Mouse (Mus musculus): ENCODE results near the gene Mecr.

The Mecr gene

DNA sequence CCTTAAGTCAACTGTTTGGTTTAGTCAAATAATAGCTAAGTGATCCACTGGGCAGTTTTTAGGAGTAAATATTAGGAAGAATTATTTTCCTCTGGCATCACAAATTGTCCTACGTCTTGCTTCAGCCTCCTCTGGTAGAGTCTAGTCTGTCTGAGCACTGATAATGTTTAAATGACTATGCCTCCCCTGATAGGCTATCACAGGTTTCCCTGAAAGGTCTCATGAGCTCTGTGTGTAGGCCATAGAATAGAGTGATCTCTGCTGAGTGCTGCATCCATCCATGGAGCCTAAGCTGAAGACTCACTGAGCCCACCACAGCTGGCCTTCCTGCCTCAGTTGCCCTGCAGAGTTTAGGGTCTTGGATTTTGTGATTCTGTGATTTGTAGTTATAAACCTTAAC lies 45.3 kb downstream of the Mecr start:
- 84% methylated on average over 1 of the region's 1 CpGs for WGBS

DNA sequence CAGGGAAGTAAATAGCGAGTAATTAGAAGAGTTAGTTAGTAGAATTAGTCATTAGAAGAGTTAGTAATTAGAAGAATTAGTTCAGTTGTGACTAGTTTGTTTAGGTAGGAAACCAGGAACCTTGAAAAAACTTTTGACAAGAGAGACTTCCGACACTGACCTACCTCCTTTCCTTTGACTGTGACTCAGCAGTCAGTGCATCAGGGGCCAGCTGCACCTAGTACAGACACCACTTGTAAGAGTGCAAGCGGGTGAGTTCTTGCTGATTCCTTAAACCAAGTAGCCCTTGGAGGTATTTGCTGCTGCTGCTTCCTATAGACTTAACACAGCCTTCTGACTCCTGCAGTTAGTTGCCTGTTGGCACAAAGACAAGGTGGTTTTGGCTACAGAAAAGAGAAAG lies 47.4 kb downstream of the Mecr start:
- 83% methylated on average over 3 of the region's 3 CpGs for WGBS

DNA sequence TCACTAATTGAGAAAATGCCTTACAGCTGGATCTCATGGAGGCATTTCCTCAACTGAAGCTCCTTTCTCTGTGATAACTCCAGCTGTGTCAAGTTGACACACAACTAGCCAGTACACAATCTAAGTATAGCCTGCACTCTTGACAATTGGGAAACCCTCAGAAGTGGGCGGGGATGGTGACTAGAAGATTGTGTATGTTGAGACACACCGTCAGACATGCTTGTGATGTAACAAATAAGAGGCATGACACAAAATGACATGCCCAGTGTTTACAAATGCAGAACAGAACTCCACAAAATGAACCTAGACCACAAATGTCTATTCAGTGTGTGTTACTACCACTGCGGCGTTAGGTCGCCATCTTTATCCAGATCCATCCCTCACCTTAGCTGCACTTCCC lies 53.8 kb downstream of the Mecr start:
- WGBS = 89% methylated on average over 5 of the region's 5 CpGs

DNA sequence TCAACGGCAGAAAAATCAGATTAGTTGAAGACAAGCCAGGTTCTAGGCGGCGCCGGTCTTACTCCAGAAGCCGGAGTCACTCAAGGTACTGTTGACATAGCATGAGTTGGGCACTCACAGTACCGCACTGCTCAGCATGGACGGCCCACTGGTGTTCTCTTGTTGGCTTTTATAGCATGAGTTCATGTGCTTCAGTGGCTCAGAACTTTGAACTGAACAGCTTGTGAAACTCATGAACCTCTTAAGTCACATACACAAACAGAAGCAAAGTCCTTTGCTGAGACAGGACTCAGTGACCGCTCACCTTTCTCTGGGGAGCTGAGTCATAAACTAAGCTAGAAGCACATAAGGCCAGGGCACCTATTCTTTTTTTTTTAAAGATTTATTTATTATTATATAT lies 54.5 kb downstream of the Mecr start:
- WGBS = 94% methylated on average over 8 of the region's 8 CpGs

DNA sequence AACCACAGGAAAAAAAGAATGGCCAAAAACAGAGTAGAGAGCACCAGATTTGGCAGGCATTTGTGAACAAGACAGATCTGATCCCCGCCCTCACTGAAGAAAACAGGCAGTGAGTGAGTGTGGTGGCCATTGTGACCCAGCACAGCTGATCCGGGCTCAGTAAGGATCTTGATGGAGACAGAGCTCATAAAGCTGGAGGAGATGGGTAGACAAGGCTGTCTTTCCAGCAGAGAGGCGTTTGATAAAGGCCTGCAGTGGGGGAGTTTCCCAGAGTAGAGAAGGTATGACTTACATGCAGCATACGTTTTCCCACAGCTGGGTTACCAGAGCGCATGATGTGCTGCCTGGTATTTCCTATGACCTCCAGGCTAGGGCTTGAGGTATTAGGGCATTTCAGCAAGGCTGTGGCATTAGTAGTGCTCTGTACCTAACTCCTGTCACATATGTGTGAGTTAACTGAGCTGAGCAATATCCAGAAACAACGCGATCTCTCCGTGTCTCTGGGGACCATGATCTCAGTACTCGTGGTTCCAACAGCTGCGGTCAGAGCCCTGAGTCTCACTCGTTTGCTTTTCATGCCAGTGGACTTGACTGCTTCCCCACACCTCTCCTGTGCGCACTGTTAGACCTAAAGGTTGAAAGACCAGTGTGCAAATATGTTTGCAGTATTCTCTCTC lies 55.4 kb downstream of the Mecr start:
- 86% methylated on average over 12 of the region's 12 CpGs for WGBS

DNA sequence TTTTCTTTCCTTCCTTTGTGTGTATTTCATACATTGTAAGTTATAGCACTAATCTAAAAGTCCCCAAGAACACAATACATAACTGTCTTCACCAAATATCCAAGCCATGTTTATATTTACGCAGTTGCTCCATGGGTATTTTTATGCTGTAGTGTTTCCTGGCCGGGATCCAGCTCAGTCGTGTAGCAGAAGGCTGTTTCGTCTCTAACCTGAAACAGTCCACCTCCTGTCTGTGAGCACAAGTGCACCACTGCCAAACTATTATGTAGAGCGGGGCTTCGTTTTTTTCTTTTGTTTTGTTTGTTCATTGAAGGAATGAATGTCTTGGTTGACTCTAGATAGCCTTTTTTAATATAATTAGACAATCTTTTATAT lies 55.9 kb downstream of the Mecr start:
- 48% methylated on average over 6 of the region's 6 CpGs for WGBS

DNA sequence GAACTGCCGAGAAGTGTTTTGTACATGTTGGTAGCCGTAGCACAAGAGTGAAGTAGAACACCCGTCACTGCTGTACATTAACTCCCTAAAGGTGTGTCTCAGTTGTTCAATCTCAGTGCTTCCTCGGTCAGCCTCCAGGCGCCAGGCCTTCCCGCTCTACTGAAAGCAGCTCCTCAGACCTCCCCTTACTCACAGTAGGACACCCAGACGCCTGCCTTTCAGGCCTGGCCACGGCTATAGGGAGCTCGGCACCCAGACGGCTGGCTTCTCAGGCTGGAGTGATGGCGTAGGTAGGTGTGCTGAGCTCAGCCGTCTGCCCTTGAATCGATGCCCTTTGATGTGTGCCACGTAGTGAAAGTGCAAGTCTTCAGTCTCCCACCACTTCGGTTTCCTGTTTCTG lies 57.8 kb downstream of the Mecr start:
- 85% methylated on average over 15 of the region's 15 CpGs for WGBS

DNA sequence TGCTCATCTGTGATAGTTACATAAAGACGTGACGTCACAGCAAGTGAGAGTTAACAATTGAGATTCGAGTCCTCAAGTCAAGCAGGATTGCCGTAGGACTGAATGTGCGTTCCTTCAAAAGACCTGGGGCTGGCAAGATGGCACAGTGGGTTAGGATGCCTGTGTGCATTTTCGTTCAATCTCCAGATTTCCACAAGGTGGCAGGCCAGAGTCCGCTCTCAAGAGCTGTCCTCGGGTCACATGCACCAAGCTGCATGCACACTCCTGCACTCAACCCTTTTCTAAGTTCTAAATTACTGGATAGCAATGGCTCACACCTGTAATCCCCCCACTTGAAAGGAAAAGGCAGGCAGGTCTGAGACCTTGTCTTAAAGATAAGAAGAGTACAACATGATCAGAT lies 61.2 kb downstream of the Mecr start:
- WGBS = 45% methylated on average over 8 of the region's 8 CpGs

DNA sequence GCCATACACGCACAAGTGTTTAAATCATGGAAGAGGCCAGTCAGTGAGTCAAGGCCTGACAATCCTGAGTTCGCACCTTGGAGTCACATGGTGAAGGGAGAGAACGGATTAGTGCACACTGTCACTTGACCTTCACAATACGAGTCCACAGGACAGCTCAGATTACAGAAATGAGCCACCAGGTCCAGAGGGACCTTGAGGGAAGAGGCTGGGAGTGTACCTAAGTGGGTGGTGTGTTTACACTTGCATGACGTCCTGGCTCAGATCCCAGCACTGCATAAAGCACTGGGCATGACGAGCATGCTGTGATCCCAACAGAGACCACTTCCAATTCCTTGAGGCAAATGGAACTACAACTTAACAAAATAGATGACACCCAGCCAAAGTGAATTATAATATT lies 63.2 kb downstream of the Mecr start:
- 62% methylated on average over 6 of the region's 6 CpGs for WGBS

DNA sequence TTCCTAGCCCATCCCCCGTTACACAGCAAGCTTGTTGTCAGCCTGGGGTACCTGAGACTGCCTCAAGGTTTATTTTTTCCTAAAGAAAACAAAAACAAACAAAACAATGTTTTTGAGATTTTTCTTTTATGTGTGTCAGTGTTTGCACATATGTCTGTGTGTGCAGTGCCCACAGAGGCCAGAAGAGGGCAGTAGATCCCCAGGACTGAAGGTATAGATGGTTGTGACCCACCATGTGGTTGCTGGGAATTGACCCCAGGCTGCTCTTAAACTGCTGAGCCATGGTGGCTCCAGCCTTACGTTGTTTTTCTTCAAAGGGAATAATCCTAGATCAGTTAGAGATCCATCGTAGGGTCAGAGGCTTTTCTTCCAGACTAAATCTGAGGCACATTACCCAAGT lies 64.6 kb downstream of the Mecr start:
- WGBS = 96% methylated on average over 3 of the region's 3 CpGs

DNA sequence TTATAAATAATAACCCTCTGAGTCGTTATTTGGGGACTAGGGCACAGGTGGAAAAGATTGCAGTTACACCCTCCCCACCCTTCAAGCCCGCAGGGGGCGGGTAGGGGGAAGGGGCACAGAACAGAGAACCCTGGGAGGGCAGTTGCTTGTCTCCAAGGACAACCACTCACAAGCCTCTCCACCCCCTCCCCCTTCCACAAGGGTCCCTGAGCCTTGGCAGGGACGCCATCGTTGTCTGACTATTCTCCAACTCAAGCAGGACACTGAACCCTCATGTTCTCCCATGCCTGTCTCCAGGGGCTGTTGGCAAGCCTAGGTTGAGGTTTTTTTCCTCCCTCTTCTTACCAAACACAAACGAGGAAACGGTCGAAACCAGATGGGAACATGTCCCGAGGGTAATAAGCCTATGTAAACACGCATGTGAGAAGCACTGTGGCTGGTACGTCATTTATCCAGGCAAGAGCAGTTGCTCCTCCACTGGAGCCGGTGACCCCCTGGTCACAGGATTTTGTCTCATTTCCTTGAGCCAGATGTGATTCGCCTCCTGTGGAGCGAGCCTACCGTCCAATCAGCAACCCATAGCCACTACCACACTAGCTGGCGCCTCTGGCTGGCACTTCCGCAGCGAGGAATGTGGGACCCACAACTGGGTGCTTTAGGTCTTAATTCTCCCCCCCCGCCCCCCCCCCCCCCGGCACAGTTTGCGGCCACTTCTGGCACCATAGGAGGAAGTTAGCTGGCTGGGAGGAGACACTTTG lies 67.1 kb downstream of the Mecr start:
- 33% methylated on average over 20 of the region's 21 CpGs for WGBS

DNA sequence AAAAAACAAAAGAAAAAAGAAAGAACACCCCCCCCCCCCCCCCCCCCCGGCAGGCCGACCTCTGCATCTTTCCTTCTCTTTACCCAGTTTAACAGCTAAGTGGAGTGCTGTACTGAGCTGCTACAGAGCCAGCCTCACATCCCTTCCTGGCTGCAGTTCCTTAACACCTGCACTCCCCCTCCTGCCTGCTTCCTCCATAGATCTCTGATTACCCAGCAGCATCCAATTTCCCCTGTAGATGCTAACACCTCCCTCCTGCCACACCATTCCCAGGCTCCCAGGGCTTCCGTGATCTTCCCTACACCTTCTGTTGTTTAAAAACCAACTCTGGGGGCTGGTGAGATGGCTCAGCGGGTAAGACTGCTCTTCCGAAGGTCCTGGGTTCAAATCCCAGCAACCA lies 68.3 kb downstream of the Mecr start:
- WGBS = 50% methylated on average over 5 of the region's 5 CpGs

DNA sequence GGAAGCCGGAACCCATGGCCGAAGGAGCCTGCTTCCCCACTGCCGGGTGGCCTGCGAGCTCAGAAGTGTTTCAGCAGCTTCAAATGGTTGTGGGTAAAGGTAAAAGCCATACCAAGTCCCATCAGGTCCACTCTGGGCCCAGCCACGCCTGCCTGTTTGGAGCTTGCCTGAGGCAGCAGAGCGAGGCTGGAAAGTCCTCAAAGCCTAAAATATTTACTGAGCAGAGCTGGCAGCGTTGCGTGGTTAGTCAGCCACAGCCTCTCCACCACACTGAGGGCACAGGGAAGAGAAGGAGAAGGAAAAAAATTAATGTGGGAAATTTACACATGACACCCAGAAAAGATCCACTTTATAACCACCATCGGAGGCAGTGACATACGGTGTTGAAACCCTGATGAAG lies 70.3 kb downstream of the Mecr start:
- WGBS = 53% methylated on average over 10 of the region's 10 CpGs

DNA sequence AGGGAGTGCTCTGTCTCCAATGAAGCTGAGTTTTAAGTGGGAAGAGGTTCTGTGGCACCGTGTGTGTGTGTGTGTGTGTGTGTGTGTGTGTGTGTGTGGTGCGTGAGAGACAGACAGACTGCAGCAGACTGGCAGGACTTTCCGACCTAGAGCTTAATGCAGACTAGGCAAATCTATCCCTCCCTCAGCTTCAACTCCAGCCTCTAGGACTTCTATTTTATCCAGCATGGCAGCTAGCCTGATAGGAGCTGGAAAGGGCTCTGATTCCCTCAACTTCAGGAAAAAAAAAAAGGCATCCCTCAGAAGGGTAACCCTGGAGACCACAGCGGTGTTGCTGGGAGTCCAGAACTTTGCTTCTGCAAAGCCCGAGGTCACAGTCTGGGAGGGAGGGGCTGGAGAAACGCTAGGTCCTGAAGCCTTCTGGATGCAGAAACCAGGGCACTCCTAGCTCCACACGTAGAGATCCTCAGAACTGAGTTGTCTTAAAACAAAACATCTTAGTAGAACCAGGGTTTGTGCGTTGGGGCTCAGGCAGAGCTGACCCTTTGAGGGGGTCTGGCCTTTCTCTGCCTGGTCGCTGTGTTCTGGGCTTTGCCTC lies 70.9 kb downstream of the Mecr start:
- 31% methylated on average over 9 of the region's 9 CpGs for WGBS

DNA sequence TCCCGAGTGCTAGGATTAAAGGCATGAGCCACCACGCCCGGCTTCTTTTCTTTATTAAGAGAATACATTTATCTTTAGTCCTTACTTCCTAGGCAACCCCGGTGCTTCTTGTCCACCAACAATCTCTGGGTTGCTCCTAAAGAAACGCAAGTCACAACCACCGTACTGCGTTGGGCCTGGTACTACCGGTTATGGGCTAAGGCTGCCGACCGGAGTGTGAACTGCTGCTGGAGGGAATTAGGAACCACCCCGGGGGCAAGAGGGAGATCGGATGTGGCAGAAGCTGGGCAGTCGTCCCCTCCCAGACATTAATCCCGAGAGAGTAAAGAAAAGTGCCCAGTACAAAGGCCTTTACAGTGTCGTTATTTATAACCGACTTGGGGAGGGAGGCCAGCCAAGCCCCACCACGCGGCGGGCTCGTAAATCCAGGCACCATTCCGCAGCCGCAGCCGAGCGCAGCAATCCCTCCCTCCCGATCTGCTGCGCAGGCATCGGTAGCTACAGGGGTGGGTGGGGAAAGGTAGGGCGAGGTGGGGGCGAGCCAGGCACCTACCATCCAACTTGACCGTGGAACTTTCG lies 71.7 kb downstream of the Mecr start:
- WGBS = 12% methylated on average over 31 of the region's 31 CpGs

DNA sequence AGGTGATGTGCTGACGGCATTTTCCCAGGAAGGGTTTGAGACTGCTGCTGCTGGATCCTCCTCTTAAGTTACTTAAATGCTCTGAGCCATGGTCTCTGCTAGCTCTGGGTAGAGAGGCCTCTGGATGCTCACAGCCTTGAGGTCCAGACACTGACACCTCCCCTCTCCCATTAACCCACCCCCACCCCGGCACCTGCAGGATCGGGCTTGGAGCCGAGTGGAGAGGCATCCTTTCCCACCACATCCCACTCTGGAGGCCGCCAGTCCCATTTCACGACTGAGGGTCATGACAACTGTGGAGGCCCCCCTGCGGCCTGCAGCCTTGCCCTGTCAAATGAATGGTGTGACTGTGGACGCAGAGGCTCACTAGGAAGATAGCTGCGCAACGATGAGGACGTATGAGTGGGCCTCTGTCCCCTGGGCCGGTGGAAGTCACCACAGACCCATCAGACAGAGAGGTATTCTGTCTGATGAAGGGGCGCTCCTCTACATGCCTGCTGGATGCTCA lies 72.6 kb downstream of the Mecr start:
- WGBS = 48% methylated on average over 13 of the region's 13 CpGs

DNA sequence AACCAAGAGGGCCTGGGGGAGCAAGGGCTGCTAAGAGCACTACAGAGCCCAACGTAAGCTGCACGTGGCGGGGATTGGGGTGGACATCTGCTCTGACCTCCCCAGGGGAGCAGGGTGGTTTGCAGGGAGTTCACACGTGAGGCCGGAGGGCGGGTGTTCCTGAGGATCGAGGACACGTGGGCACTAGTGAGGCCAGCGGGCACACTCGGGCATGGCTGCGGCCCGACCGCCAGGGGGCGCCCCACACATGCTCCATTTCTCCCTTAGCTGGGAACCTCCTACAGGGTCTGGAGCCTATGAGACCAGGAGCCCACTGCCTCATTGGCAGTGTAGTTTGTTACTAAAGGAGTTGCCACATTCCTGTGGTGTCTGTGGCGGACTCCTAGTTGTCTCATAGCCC lies 73.2 kb downstream of the Mecr start:
- WGBS = 18% methylated on average over 15 of the region's 15 CpGs

DNA sequence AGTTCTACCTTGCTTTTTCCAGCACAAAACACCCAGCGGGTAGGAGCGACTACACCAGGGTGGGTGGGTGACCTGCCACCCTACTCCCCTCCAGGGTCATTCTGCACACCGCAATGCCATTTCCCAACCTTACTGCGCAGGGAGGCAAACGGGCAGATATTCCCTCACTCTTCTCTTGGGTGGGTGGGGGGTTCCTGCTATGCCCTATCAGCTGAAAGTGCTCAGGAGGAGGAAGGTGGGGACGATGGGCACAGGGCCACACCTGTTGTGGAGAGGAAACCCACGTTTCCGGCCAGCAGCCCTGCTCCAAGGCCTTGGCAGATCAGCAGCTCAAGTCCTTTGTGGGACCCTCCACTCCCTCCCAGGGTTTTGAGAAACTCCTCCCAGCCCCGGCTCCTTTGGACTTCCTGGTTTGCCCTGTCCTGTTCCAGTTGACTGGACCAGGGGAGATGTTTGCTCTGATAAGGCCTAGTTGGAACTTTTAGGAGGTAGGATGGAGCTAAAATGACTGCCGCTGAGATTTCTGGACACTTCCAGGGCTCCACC lies 73.8 kb downstream of the Mecr start:
- WGBS = 78% methylated on average over 10 of the region's 10 CpGs
